Mouse (Mus musculus): ENCODE measurements at regions not wholly inside any gene's neighbourhood (a gene's known extent, or its start where the extent isn't known, plus 50 kb on each side); places are given as distances from the start of the nearest gene placed in this dataset.
"Not testable (repeated sequence)": the region's sequence is repeated elsewhere in the genome, so short reads cannot be mapped to it uniquely, and the experiment has no call there.

- WGBS: 65% methylated on average over 4 of the region's 4 CpGs
- DNase-seq (ENCODE audit: low read depth, low spot score): not testable (repeated sequence)
Measured at GRCm38 (mm10) chr12:20802027-20802426, 188.2 kb upstream of the Asap2 start.

- 90% methylated on average over 5 of the region's 5 CpGs for WGBS
- DNase-seq (ENCODE audit: low read depth, low spot score): not testable (repeated sequence)
Measured at GRCm38 (mm10) chr12:20805466-20805865, 184.8 kb upstream of the Asap2 start.

- WGBS: 89% methylated on average over 2 of the region's 2 CpGs
- DNase-seq (ENCODE audit: low read depth, low spot score): no peak
Measured at GRCm38 (mm10) chr12:20806681-20807080, 183.6 kb upstream of the Asap2 start.

- not testable (repeated sequence) for DNase-seq (ENCODE audit: low read depth, low spot score)
- WGBS: 78% methylated on average over 6 of the region's 6 CpGs
Measured at GRCm38 (mm10) chr12:20813836-20814235, 176.4 kb upstream of the Asap2 start.

GRCm38 (mm10) chr12:20815121-20815520 is 175.1 kb upstream of the Asap2 start:
- WGBS: 27% methylated on average over 40 of the region's 40 CpGs
- not testable (repeated sequence) for DNase-seq (ENCODE audit: low read depth, low spot score)

GRCm38 (mm10) chr12:20815599-20815998 is 174.7 kb upstream of the Asap2 start:
- no peak for DNase-seq (ENCODE audit: low read depth, low spot score)
- WGBS: 30% methylated on average over 30 of the region's 38 CpGs

GRCm38 (mm10) chr12:20843661-20844320 is 146.5 kb upstream of the Asap2 start:
- WGBS: 64% methylated on average over 4 of the region's 4 CpGs
- not testable (repeated sequence) for DNase-seq (ENCODE audit: low read depth, low spot score)

GRCm38 (mm10) chr12:20844873-20845272 is 145.4 kb upstream of the Asap2 start:
- WGBS: 42% methylated on average over 7 of the region's 7 CpGs
- not testable (repeated sequence) for DNase-seq (ENCODE audit: low read depth, low spot score)

- 56% methylated on average over 17 of the region's 17 CpGs for WGBS
- DNase-seq (ENCODE audit: low read depth, low spot score): no peak
Measured at GRCm38 (mm10) chr12:20845297-20845696, 145.0 kb upstream of the Asap2 start.

GRCm38 (mm10) chr12:20884104-20884503 is 106.2 kb upstream of the Asap2 start:
- DNase-seq (ENCODE audit: low read depth, low spot score): not testable (repeated sequence)
- 72% methylated on average over 6 of the region's 6 CpGs for WGBS

GRCm38 (mm10) chr12:20920653-20921397 is 69.4 kb upstream of the Asap2 start:
- WGBS: under 1% methylated on average over 87 of the region's 87 CpGs
- peak; percentile 2 for DNase-seq (ENCODE audit: low read depth, low spot score)

- DNase-seq (ENCODE audit: low read depth, low spot score): not testable (repeated sequence)
- 11% methylated on average over 15 of the region's 15 CpGs for WGBS
Measured at GRCm38 (mm10) chr12:20921398-20922023, 68.7 kb upstream of the Asap2 start.

- peak; percentile 4 for DNase-seq (ENCODE audit: low read depth, low spot score)
- 38% methylated on average over 3 of the region's 3 CpGs for WGBS
Measured at GRCm38 (mm10) chr12:20928966-20929365, 61.3 kb upstream of the Asap2 start.
